Mouse (Mus musculus) stomach, postnatal 0 days (tissue): Measurements from ENCODE around the gene Fyco1.

Experiments
- CTCF ChIP-seq: IDR thresholded peaks from 2 replicates; pipeline ENCODE4 v1.5.1; 2016; ENCODE audit warnings: antibody characterized with exemption, low read depth, mild to moderate bottlenecking, moderate library complexity
- EP300 ChIP-seq: optimal IDR thresholded peaks from 2 replicates; pipeline ENCODE3; 2016; ENCODE audit warnings: antibody characterized with exemption

GRCm38 (mm10) chr9:123758645-123759044, 93.1 kb downstream of the Fyco1 start:
- TF ChIP-seq EP300: no peak
- TF ChIP-seq CTCF: no peak
